Mouse (Mus musculus): ENCODE results near the gene Prph.
"Not testable (repeated sequence)": the region's sequence is repeated elsewhere in the genome, so short reads cannot be mapped to it uniquely, and the experiment has no call there.

Gene Prph

GRCm38 (mm10) chr15:99076011-99076410 is 21.0 kb downstream of the Prph start:
- not testable (repeated sequence) for DNase-seq (ENCODE audit: low spot score)

- DNase-seq (ENCODE audit: low spot score) = no peak
These were observed 23.4 kb downstream of the Prph start for GRCm38 (mm10) chr15:99078181-99078910.

- DNase-seq (ENCODE audit: low spot score) = no peak
These were observed 24.8 kb downstream of the Prph start for GRCm38 (mm10) chr15:99079804-99080203.

GRCm38 (mm10) chr15:99082322-99082721 is 27.3 kb downstream of the Prph start:
- no peak for DNase-seq (ENCODE audit: low spot score)

- DNase-seq (ENCODE audit: low spot score) = no peak
These were observed 27.9 kb downstream of the Prph start for GRCm38 (mm10) chr15:99082840-99083239.

GRCm38 (mm10) chr15:99083258-99083657 is 28.3 kb downstream of the Prph start:
- DNase-seq (ENCODE audit: low spot score) = peak; percentile 53

- DNase-seq (ENCODE audit: low spot score) = no peak
These were observed 29.0 kb downstream of the Prph start for GRCm38 (mm10) chr15:99083867-99084557.

- DNase-seq (ENCODE audit: low spot score) = no peak
These were observed 29.6 kb downstream of the Prph start for GRCm38 (mm10) chr15:99084618-99085017.

GRCm38 (mm10) chr15:99085997-99086396 is 31.0 kb downstream of the Prph start:
- DNase-seq (ENCODE audit: low spot score) = no peak

GRCm38 (mm10) chr15:99087253-99088075 is 32.5 kb downstream of the Prph start, which contains the start of gene C1ql4:
Gene C1ql4, minus strand, starts transcription at chr15:99087817.
- peak; percentile 43 for DNase-seq (ENCODE audit: low spot score)

- DNase-seq (ENCODE audit: low spot score) = peak; percentile 83
These were observed 33.3 kb downstream of the Prph start for GRCm38 (mm10) chr15:99088292-99088691.

GRCm38 (mm10) chr15:99089069-99089468 is 34.1 kb downstream of the Prph start:
- DNase-seq (ENCODE audit: low spot score) = no peak

- DNase-seq (ENCODE audit: low spot score) = no peak
These were observed 37.9 kb downstream of the Prph start, which contains the start of gene Dnajc22 for GRCm38 (mm10) chr15:99092870-99093269. Gene Dnajc22, plus strand, starts transcription at chr15:99093170.

GRCm38 (mm10) chr15:99093291-99094258 is 38.6 kb downstream of the Prph start:
- DNase-seq (ENCODE audit: low spot score) = peak; percentile 44

GRCm38 (mm10) chr15:99094631-99095270 is 39.8 kb downstream of the Prph start:
- no peak for DNase-seq (ENCODE audit: low spot score)

GRCm38 (mm10) chr15:99095356-99095755 is 40.4 kb downstream of the Prph start:
- no peak for DNase-seq (ENCODE audit: low spot score)

GRCm38 (mm10) chr15:99096061-99096793 is 41.3 kb downstream of the Prph start:
- DNase-seq (ENCODE audit: low spot score) = no peak

GRCm38 (mm10) chr15:99096831-99097500 is 42.0 kb downstream of the Prph start:
- peak; percentile 56 for DNase-seq (ENCODE audit: low spot score)

GRCm38 (mm10) chr15:99097840-99098492 is 43.0 kb downstream of the Prph start:
- no peak for DNase-seq (ENCODE audit: low spot score)
